ENCODE assay signal across 8 mouse cellular contexts in genomic region chr7:111778212-111778611, GRCm38 (mm10). TPM values are rescaled to one million over a fixed set of nuclear protein-coding genes. Genes with fewer than 3 reads are reported as not detected.
DNase-seq lines count a peak whose midpoint lies in the region; ATAC-seq and TF ChIP-seq lines count a peak whose summit lies in the region.

No protein-coding gene starts in this region.

- TF ChIP-seq CTCF in thymus, adult 2 months (IDR thresholded peaks at IDR 0.05; ENCODE audit: borderline replicate concordance, control insufficient read depth, extremely low read depth, insufficient read depth, low read length, poor library complexity): no peak

- H3K27me3 ChIP-seq in embryonic facial prominence, embryonic 14.5 days (replicated peaks; ENCODE audit: control insufficient read depth, insufficient read depth, low read length): peaks cover 14% of the 10 kb centered on the region; the same call in 1 of the 2 replicates
- no peaks in the 10 kb centered on the region; the same call in 1 of the 2 replicates for H3K27me3 ChIP-seq in hindbrain, embryonic 16.5 days (replicated peaks; ENCODE audit: control insufficient read depth, insufficient read depth, low read length)
- no peaks in the 10 kb centered on the region; the same call in 1 of the 2 replicates for H3K27me3 ChIP-seq in lung, embryonic 16.5 days (ENCODE audit: control insufficient read depth, insufficient read depth, low read depth, low read length)
- H3K27me3 ChIP-seq in thymus, adult 2 months (ENCODE audit: control insufficient read depth, insufficient read depth, low read length): no peaks in the 10 kb centered on the region; the same call in 1 of the 2 replicates

- H3K36me3 ChIP-seq in embryonic facial prominence, embryonic 14.5 days (ENCODE audit: control insufficient read depth, insufficient read depth, low read length): no peaks in the 10 kb centered on the region
- no peaks in the 10 kb centered on the region for H3K36me3 ChIP-seq in hindbrain, embryonic 16.5 days (ENCODE audit: control insufficient read depth, insufficient read depth, low read length)
- no peaks in the 10 kb centered on the region for H3K36me3 ChIP-seq in lung, embryonic 16.5 days (ENCODE audit: control insufficient read depth, insufficient read depth, low read length)
- H3K36me3 ChIP-seq in thymus, adult 2 months (ENCODE audit: control insufficient read depth, insufficient read depth, low read length): no peaks in the 10 kb centered on the region

- H3K4me1 ChIP-seq in brown adipose tissue, adult 24 weeks (ENCODE audit: control insufficient read depth, insufficient read depth, insufficient read length, low read length): peaks cover 17% of the 10 kb centered on the region; the same call in 1 of the 2 replicates
- peaks cover 3% of the 10 kb centered on the region; the same call in 1 of the 2 replicates for H3K4me1 ChIP-seq in embryonic facial prominence, embryonic 14.5 days (ENCODE audit: control insufficient read depth, insufficient read depth, low read length)
- peaks cover 19% of the 10 kb centered on the region for H3K4me1 ChIP-seq in hindbrain, embryonic 16.5 days (ENCODE audit: control insufficient read depth, insufficient read depth, low read depth, low read length)
- H3K4me1 ChIP-seq in lung, embryonic 16.5 days (replicated peaks; ENCODE audit: control insufficient read depth, insufficient read depth, low read length): peaks cover 14% of the 10 kb centered on the region
- H3K4me1 ChIP-seq in thymus, adult 2 months (replicated peaks; ENCODE audit: control insufficient read depth, insufficient read depth, low read length): no peaks in the 10 kb centered on the region

- peak overlapping the region; percentile 96 for H3K4me2 ChIP-seq in embryonic facial prominence, embryonic 14.5 days (ENCODE audit: low read depth, low read length)
- H3K4me2 ChIP-seq in hindbrain, embryonic 16.5 days (ENCODE audit: low read length): peak overlapping the region; percentile 99
- peak overlapping the region; percentile 90 for H3K4me2 ChIP-seq in lung, embryonic 16.5 days (ENCODE audit: low read depth, low read length)

- peak overlapping the region; percentile 65 for H3K27ac ChIP-seq in brown adipose tissue, adult 24 weeks (replicated peaks; ENCODE audit: low read depth, low read length)
- no peak overlapping the region for H3K27ac ChIP-seq in embryonic facial prominence, embryonic 14.5 days (replicated peaks; ENCODE audit: low read depth, low read length)
- no peak overlapping the region for H3K27ac ChIP-seq in hindbrain, embryonic 16.5 days (ENCODE audit: low read depth, low read length)
- H3K27ac ChIP-seq in lung, embryonic 16.5 days (ENCODE audit: low read length): 0 out of 2 replicates have a peak overlapping the region, but pooled peaks have one; percentile 4
- no peak overlapping the region for H3K27ac ChIP-seq in thymus, adult 2 months (ENCODE audit: control insufficient read depth, insufficient read depth, low read length)

- DNase-seq in embryonic facial prominence, embryonic 14.5 days (ENCODE audit: low spot score): no peak
- DNase-seq in urinary bladder, postnatal 4 days (ENCODE audit: low spot score in 2 of 2): no peak
- no peak for DNase-seq in thymus, adult 2 months
- no peak for DNase-seq in layer of hippocampus, adult 9-10 months (ENCODE audit: low spot score)

- peak overlapping the region; percentile 61 for H3K9ac ChIP-seq in embryonic facial prominence, embryonic 14.5 days (ENCODE audit: low read depth, low read length)
- peak overlapping the region; percentile 72 for H3K9ac ChIP-seq in hindbrain, embryonic 16.5 days (ENCODE audit: low read depth, low read length)
- H3K9ac ChIP-seq in lung, embryonic 16.5 days (ENCODE audit: low read length): peak overlapping the region; percentile 73

- H3K4me3 ChIP-seq in brown adipose tissue, adult 24 weeks (ENCODE audit: insufficient read depth, low read depth, low read length): peak overlapping the region; percentile 73
- H3K4me3 ChIP-seq in embryonic facial prominence, embryonic 14.5 days (ENCODE audit: low read depth, low read length): peak overlapping the region; percentile 57
- peak overlapping the region; percentile 58 for H3K4me3 ChIP-seq in hindbrain, embryonic 16.5 days (ENCODE audit: low read length)
- peak overlapping the region; percentile 65 for H3K4me3 ChIP-seq in lung, embryonic 16.5 days (ENCODE audit: low read length)
- H3K4me3 ChIP-seq in thymus, adult 2 months (ENCODE audit: control insufficient read depth, insufficient read depth, low read length): no peak overlapping the region

- ATAC-seq in embryonic facial prominence, embryonic 14.5 days (ENCODE audit: low read depth): no peak
- no peak for ATAC-seq in hindbrain, embryonic 16.5 days
- ATAC-seq in lung, embryonic 16.5 days (ENCODE audit: low read depth): no peak
- ATAC-seq in megakaryocyte-erythroid progenitor cell, adult 5-6 weeks (replicated peaks; ENCODE audit: low FRiP score, low TSS enrichment, poor library complexity, severe bottlenecking): no peak

- 74% methylated on average over 7 of the region's 7 CpGs for WGBS in embryonic facial prominence, embryonic 14.5 days
- 81% methylated on average over 7 of the region's 7 CpGs for WGBS in hindbrain, embryonic 16.5 days
- 59% methylated on average over 7 of the region's 7 CpGs for WGBS in lung, embryonic 16.5 days
- WGBS in thymus, adult 2 months: 53% methylated on average over 7 of the region's 7 CpGs

- no peaks in the 10 kb centered on the region for H3K9me3 ChIP-seq in embryonic facial prominence, embryonic 14.5 days (ENCODE audit: control insufficient read depth, low read length)
- H3K9me3 ChIP-seq in hindbrain, embryonic 16.5 days (ENCODE audit: control insufficient read depth, low read length): no peaks in the 10 kb centered on the region
- no peaks in the 10 kb centered on the region for H3K9me3 ChIP-seq in lung, embryonic 16.5 days (ENCODE audit: control insufficient read depth, low read length)

- TF ChIP-seq POLR2A in thymus, adult 2 months (IDR thresholded peaks at IDR 0.05; ENCODE audit: control insufficient read depth, extremely low read depth, insufficient read depth, low read length, poor library complexity): no peak

RNA-seq across cellular contexts. Expression of gene Galnt18, which starts 1.6 kb away (rescaled TPM):
- polyA plus RNA-seq in brown adipose tissue, adult 24 weeks (2012; ENCODE audit: insufficient read depth, insufficient read length, missing spikeins): 6.1 and 7.7 TPM in 2 replicates
- 19.2 and 20.8 TPM in 2 replicates for polyA plus RNA-seq in embryonic facial prominence, embryonic 14.5 days (2014; fragmentation: Nextera tagmentation; extraction: Ambion mirVana)
- polyA plus RNA-seq in hindbrain, embryonic 16.5 days (2015; fragmentation: Nextera tagmentation; extraction: Ambion mirVana): 18.6 and 20.9 TPM in 2 replicates
- 48.0 and 56.5 TPM in 2 replicates for polyA plus RNA-seq in lung, embryonic 16.5 days (2015; fragmentation: Nextera tagmentation; extraction: Ambion mirVana)
- 0.17 TPM in 1 of 2 replicates, not detected in the other for total RNA-seq in megakaryocyte-erythroid progenitor cell, adult 5-6 weeks (2014; fragmentation: Nextera tagmentation)
- 0.08 TPM in 1 of 2 replicates, not detected in the other for total RNA-seq in megakaryocyte-erythroid progenitor cell, adult 5-6 weeks (2017)
- 10.8 and 13.6 TPM in 2 replicates for polyA plus RNA-seq in thymus, adult 2 months (2012; rRNA removed)

Comparison
In these comparisons a context has a peak if more than half of its experiments do, and no peak if none do; other contexts are left out.
1. H3K27ac ChIP-seq: peak in brown adipose tissue, adult 24 weeks (single experiment) and lung, embryonic 16.5 days (single experiment); none in embryonic facial prominence, embryonic 14.5 days (single experiment), hindbrain, embryonic 16.5 days (single experiment) and thymus, adult 2 months (single experiment).
2. Peak in every context shown above with its lines, with median percentiles within 50 percentile points of each other: H3K4me2 ChIP-seq and H3K9ac ChIP-seq.